17 mouse cellular contexts compared by ENCODE assay signal in the genomic region with DNA sequence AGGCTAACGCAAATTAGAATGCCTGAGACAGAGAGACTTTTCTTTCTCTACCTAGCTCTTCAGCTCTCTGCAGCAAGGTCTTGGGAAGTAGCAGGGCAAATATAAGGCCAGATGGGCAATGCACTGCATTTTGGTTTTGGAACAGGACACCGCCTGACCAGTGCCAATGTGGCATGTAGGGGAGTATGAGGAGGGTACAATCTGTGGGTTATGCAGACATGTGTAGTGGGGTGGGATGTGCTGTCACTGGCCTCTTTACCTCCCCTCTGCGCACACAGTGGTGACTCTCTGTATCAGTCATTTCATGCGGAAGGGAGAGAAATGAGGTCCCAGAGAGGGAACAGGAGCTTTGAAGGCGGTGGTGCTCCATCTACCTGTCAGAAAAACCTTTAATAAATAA.
"Had no signal": no experiment of that assay in that cellular context is flagged by ENCODE, and none has a peak within 500 bp of the region (broad histone marks: within the 10 kb centered on the region; RNA-seq: fewer than 3 reads in every experiment).

No protein-coding gene starts in this region.

- H3K9ac ChIP-seq: limb, embryonic 12.5 days; limb, embryonic 15.5 days; liver, embryonic 14.5 days; liver, postnatal 0 days; lung, embryonic 14.5 days; stomach, embryonic 15.5 days had no signal

- H3K4me3 ChIP-seq: limb, embryonic 12.5 days; limb, embryonic 15.5 days; stomach, embryonic 15.5 days had no signal

- DNase-seq: kidney, adult 9 months; kidney, postnatal 14 days; kidney, postnatal 4 days; left cerebral cortex, postnatal 4 days; liver, postnatal 0 days; midbrain, embryonic 14.5 days; right cerebral cortex, postnatal 25 days; spleen, adult 18-20 months; thymus, postnatal 36 days had no signal

- H3K27ac ChIP-seq: limb, embryonic 12.5 days; limb, embryonic 15.5 days; liver, embryonic 14.5 days; macrophage; stomach, embryonic 15.5 days had no signal

- ATAC-seq: liver, postnatal 0 days; lung, postnatal 0 days had no signal

- H3K36me3 ChIP-seq: limb, embryonic 12.5 days; limb, embryonic 15.5 days; stomach, embryonic 15.5 days had no signal

- H3K9me3 ChIP-seq: limb, embryonic 12.5 days; limb, embryonic 15.5 days; stomach, embryonic 15.5 days had no signal

- H3K4me2 ChIP-seq: limb, embryonic 12.5 days; limb, embryonic 15.5 days; liver, embryonic 11.5 days; lung, embryonic 14.5 days; stomach, embryonic 15.5 days had no signal

- H3K4me1 ChIP-seq: limb, embryonic 15.5 days; stomach, embryonic 15.5 days had no signal

- H3K27me3 ChIP-seq: limb, embryonic 12.5 days; limb, embryonic 15.5 days; stomach, embryonic 15.5 days had no signal
